Mouse (Mus musculus) small intestine, adult 2 months (tissue): ENCODE measurements around the gene Col1a2.

ENCODE experiments used
- CTCF ChIP-seq: fragments of 200-500 bp; IDR thresholded peaks from 2 replicates; pipeline ENCODE4 v1.5.1; 2012; ENCODE audit warnings: low read depth, mild to moderate bottlenecking, control low read depth, inconsistent platforms, low read length, moderate library complexity, mixed read lengths; ENCODE audit not compliant: insufficient replicate concordance, insufficient read length; ENCODE audit errors: extremely low read depth
- POLR2A ChIP-seq: fragments of 200-500 bp; IDR thresholded peaks from 2 replicates; pipeline ENCODE4 v1.6.1; 2012; ENCODE audit warnings: low read depth, mild to moderate bottlenecking, control low read depth, inconsistent platforms, low read length, moderate library complexity

GRCm38 (mm10) chr6:4563477-4563876 lies 58.9 kb downstream of the Col1a2 start:
- TF ChIP-seq CTCF = no peak
- TF ChIP-seq POLR2A = no peak
